Mouse (Mus musculus): ENCODE measurements around the gene Pin1rt1.

DNA sequence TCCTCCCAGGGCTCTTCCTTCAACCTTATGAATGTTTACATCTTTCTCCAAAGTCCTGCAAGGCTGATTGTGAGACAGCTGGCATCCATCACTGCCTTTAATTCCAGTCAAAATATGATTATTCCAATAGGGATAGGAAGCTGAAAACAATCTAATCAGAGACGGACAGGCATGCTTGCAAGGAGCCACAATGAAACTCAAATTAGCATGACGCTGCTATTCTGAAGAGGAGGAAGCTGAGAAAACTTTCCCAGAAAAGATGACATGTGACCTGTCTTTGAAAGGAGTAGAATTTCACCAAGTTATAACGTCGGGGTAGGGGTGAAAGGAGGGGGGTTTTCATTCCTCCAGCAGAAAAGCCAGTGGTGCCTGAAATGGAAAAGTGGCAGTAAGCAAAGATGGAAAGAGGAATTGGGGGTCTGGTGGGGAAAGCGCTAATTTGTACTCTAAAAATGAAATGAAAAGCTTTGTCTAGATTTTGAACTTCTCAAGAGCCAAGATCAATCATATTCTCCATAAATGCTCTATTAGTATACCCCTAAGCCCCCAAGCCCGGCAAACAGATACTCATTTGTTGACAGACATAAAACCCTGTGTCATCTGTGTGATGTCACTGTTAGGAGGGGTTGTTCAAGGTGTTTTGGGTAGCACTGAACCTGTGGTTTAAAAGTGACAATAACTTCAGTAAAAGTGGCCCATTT, 5.4 kb downstream of the Pin1rt1 start:
- no peak for TF ChIP-seq EP300 (IDR thresholded peaks at IDR 0.05; ENCODE audit: low read depth)
- no peak for TF ChIP-seq CTCF (IDR thresholded peaks at IDR 0.05; ENCODE audit: low read depth)

All from heart, postnatal 0 days (tissue).